Mouse (Mus musculus) forebrain, embryonic 10.5 days (tissue): ENCODE results near the gene Eif4e2. TPM values are rescaled to one million over a fixed set of nuclear protein-coding genes. Genes with fewer than 3 reads are reported as not detected.

Experiments
- polyA plus RNA-seq: library from polyadenylated mRNA; unstranded; fragments of >200 nt; fragmentation: Nextera tagmentation; extraction: Ambion mirVana; gene quantifications from 2 replicates; pipeline ENCODE4 v1.2.1, GENCODE M21; 2016

Gene Eif4e2
- polyA plus RNA-seq, 1 experiment from 2014 or later = 162 TPM

Other genes with a start within 250 kb of the Eif4e2 start
- gene Alppl2, start 124.0 kb upstream of the Eif4e2 start, polyA plus RNA-seq = not detected in 2 replicates
- gene Alpi, start 112.3 kb upstream of the Eif4e2 start, polyA plus RNA-seq = not detected in 2 replicates
- not detected in 2 replicates for gene Akp3, start 88.9 kb upstream of the Eif4e2 start, polyA plus RNA-seq
- gene Ecel1, start 57.4 kb upstream of the Eif4e2 start, polyA plus RNA-seq = 1.1 and 1.2 TPM in 2 replicates
- gene Prss56, start 30.6 kb upstream of the Eif4e2 start, polyA plus RNA-seq = not detected in 2 replicates
- gene Chrnd, start 23.3 kb upstream of the Eif4e2 start, polyA plus RNA-seq = not detected in 2 replicates
- gene Chrng, start 9.3 kb upstream of the Eif4e2 start, polyA plus RNA-seq = 0.36 TPM in 1 of 2 replicates, not detected in the other
- gene Efhd1, start 50.4 kb downstream of the Eif4e2 start, polyA plus RNA-seq = 1.6 and 2.5 TPM in 2 replicates
- 47.4 and 52.6 TPM in 2 replicates for gene Gigyf2, start 113.1 kb downstream of the Eif4e2 start, polyA plus RNA-seq
- gene Kcnj13, start 180.8 kb downstream of the Eif4e2 start, polyA plus RNA-seq = 0.55 and 0.58 TPM in 2 replicates